Mouse (Mus musculus) liver, embryonic 14.5 days (tissue): ENCODE data around the gene Tspan2.

Experiments
- CTCF ChIP-seq: IDR thresholded peaks from 2 replicates; pipeline ENCODE4 v1.5.1; 2016; ENCODE audit warnings: antibody characterized with exemption, low read depth, control low read depth
- EP300 ChIP-seq: IDR thresholded peaks from 2 replicates; pipeline ENCODE4 v1.6.1; 2016; ENCODE audit warnings: antibody characterized with exemption, low read depth

DNA sequence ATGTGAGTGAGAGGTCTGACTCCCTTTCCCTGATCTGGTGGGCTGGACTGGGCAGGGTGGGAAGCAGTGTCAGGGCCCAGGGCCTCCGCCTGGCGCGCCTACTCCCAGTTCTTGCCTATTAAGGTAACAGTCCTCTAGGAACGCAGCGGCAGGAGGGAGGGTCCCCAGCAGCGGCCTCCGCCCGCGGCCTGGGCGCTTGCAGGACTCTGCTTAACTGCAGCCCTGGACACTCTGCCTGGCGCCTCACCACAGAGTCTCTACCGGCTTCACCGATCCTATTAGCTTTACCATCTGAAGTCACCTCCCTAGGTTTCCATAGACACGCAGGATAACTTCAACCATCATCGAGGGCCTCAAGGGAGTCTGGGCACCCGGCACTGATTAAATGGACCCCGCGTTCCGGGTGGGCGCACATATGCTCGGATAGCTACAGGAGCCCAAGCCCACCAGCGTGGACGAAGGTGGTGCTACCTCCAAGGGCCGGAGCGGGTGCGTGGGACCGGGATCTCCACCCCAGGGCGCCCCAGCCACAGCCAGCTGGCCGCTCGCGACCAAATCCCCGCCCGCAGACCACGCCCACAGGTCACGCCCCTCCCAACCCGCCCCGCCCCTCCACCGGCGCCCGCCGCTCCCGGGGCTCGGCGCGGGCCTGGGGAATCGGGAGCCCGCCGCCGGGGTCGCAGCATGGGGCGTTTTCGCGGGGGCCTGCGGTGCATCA is at the start of gene Tspan2:
- TF ChIP-seq CTCF (no peak), EP300 (no peak)
